11 mouse cellular contexts compared by ENCODE assay signal in genomic region chr6:42353180-42353579, GRCm38 (mm10). TPM values are rescaled to one million over a fixed set of nuclear protein-coding genes. Genes with fewer than 3 reads are reported as not detected.
DNase-seq lines count a peak whose midpoint lies in the region; ATAC-seq and TF ChIP-seq lines count a peak whose summit lies in the region.
"Had no signal": no experiment of that assay in that cellular context is flagged by ENCODE, and none has a peak within 500 bp of the region (broad histone marks: within the 10 kb centered on the region; RNA-seq: fewer than 3 reads in every experiment).

No protein-coding gene starts in this region.

- no peak for DNase-seq in lung, adult 2 months
- DNase-seq in lung, postnatal 14 days, result no peak
- DNase-seq in liver, result peak; percentile 38
- no peak for DNase-seq in urinary bladder, postnatal 25 days (ENCODE audit: low spot score)
- DNase-seq in kidney, postnatal 14 days, result no peak
- DNase-seq: cerebellum, adult 11 months; thymus, postnatal 25 days had no signal

- peaks cover 16% of the 10 kb centered on the region for H3K36me3 ChIP-seq in forebrain, embryonic 15.5 days

- H3K4me1 ChIP-seq in lung, adult 2 months (ENCODE audit: control insufficient read depth, insufficient read depth, low read length), result peaks cover 26% of the 10 kb centered on the region
- H3K4me1 ChIP-seq in embryonic fibroblast, embryonic 13.5 days (ENCODE audit: control insufficient read depth, insufficient read depth, low read length), result peaks cover 27% of the 10 kb centered on the region
- peaks cover 30% of the 10 kb centered on the region for H3K4me1 ChIP-seq in forebrain, embryonic 15.5 days

- peak; percentile 57 for ATAC-seq in neutrophil, adult 5-6 weeks (ENCODE audit: extremely low read depth, insufficient number of reproducible peaks, low FRiP score, poor library complexity, severe bottlenecking)
- ATAC-seq in forebrain, embryonic 15.5 days (replicated peaks), result no peak

- peak overlapping the region; percentile 3 for H3K4me3 ChIP-seq in lung, adult 2 months (replicated peaks; ENCODE audit: extremely low read depth, low read depth, low read length)
- peak overlapping the region; percentile 90 for H3K4me3 ChIP-seq in embryonic fibroblast, embryonic 13.5 days (ENCODE audit: insufficient read depth, low read length)
- no peak overlapping the region for H3K4me3 ChIP-seq in forebrain, embryonic 15.5 days

- peak overlapping the region; percentile 90 for H3K27ac ChIP-seq in embryonic fibroblast, embryonic 13.5 days (ENCODE audit: insufficient read depth, low read length)
- no peak overlapping the region for H3K27ac ChIP-seq in forebrain, embryonic 15.5 days (replicated peaks)

- no peak overlapping the region for H3K9ac ChIP-seq in forebrain, embryonic 15.5 days (replicated peaks)

- no peaks in the 10 kb centered on the region for H3K9me3 ChIP-seq in forebrain, embryonic 15.5 days

- TF ChIP-seq POLR2A in lung, adult 2 months (IDR thresholded peaks at IDR 0.05; ENCODE audit: borderline replicate concordance, extremely low read depth, low read depth, low read length), result 0 out of 2 replicates have a peak, but pooled peaks have one; percentile 7
- TF ChIP-seq POLR2A in embryonic fibroblast, embryonic 13.5 days (IDR thresholded peaks at IDR 0.05; ENCODE audit: low read depth, low read length), result no peak; the same call in 1 of the 2 replicates

- H3K27me3 ChIP-seq in forebrain, embryonic 15.5 days, result no peaks in the 10 kb centered on the region

- H3K4me2 ChIP-seq in forebrain, embryonic 15.5 days (replicated peaks), result no peak overlapping the region

- 34% methylated on average over 8 of the region's 8 CpGs for WGBS in lung, adult 2 months
- 91% methylated on average over 8 of the region's 8 CpGs for whole genome bisulfite sequencing in forebrain, embryonic 15.5 days

- no peak for TF ChIP-seq CTCF in lung, adult 2 months (IDR thresholded peaks at IDR 0.05; ENCODE audit: insufficient read depth, low read length)
- no peak for TF ChIP-seq CTCF in embryonic fibroblast, embryonic 13.5 days (IDR thresholded peaks at IDR 0.05; ENCODE audit: borderline replicate concordance, insufficient read depth, low read length)

RNA-seq across cellular contexts. Expression of gene Zyx, which starts 3.8 kb away (rescaled TPM):
- 311 and 352 TPM in 2 replicates for polyA plus RNA-seq in lung, adult 2 months (2012; rRNA removed)
- 250 and 305 TPM in 2 replicates for polyA plus RNA-seq in embryonic fibroblast, embryonic 13.5 days (2011; ENCODE audit: insufficient read length, low read depth, missing spikeins)
- 327 and 356 TPM in 2 replicates for total RNA-seq in neutrophil, adult 5-6 weeks (2017)
- 33.1 and 37.6 TPM in 2 replicates for polyA plus RNA-seq in forebrain, embryonic 15.5 days (2015; fragmentation: Nextera tagmentation; extraction: Ambion mirVana)

RNA-seq across cellular contexts. Expression of gene Epha1, which starts 19.9 kb away (rescaled TPM):
- polyA plus RNA-seq in lung, adult 2 months (2012; rRNA removed), result 22.4 and 26.7 TPM in 2 replicates
- polyA plus RNA-seq in embryonic fibroblast, embryonic 13.5 days (2011; ENCODE audit: insufficient read length, low read depth, missing spikeins), result 2.1 and 5.2 TPM in 2 replicates
- 1.2 and 2.5 TPM in 2 replicates for total RNA-seq in neutrophil, adult 5-6 weeks (2017)
- 0.14 and 0.20 TPM in 2 replicates for polyA plus RNA-seq in forebrain, embryonic 15.5 days (2015; fragmentation: Nextera tagmentation; extraction: Ambion mirVana)

RNA-seq across cellular contexts. Expression of gene Fam131b, which starts 28.7 kb away (rescaled TPM):
- polyA plus RNA-seq in lung, adult 2 months (2012; rRNA removed), result 0.42 and 0.45 TPM in 2 replicates
- 5.7 and 6.7 TPM in 2 replicates for polyA plus RNA-seq in embryonic fibroblast, embryonic 13.5 days (2011; ENCODE audit: insufficient read length, low read depth, missing spikeins)
- 0.12 TPM in 1 of 2 replicates, not detected in the other for total RNA-seq in neutrophil, adult 5-6 weeks (2017)
- 5.4 and 6.2 TPM in 2 replicates for polyA plus RNA-seq in forebrain, embryonic 15.5 days (2015; fragmentation: Nextera tagmentation; extraction: Ambion mirVana)

RNA-seq across cellular contexts. Expression of gene Tas2r143, which starts 46.9 kb away (rescaled TPM):
- 0.63 and 0.92 TPM in 2 replicates for polyA plus RNA-seq in lung, adult 2 months (2012; rRNA removed)
- polyA plus RNA-seq in embryonic fibroblast, embryonic 13.5 days (2011; ENCODE audit: insufficient read length, low read depth, missing spikeins), result not detected in 2 replicates
- 7.2 and 12.5 TPM in 2 replicates for total RNA-seq in neutrophil, adult 5-6 weeks (2017)
- polyA plus RNA-seq in forebrain, embryonic 15.5 days (2015; fragmentation: Nextera tagmentation; extraction: Ambion mirVana), result not detected in 2 replicates

RNA-seq across cellular contexts. Expression of gene Tas2r135, which starts 52.1 kb away (rescaled TPM):
- 0.50 TPM in 1 of 2 replicates, not detected in the other for polyA plus RNA-seq in lung, adult 2 months (2012; rRNA removed)
- polyA plus RNA-seq in embryonic fibroblast, embryonic 13.5 days (2011; ENCODE audit: insufficient read length, low read depth, missing spikeins), result not detected in 2 replicates
- total RNA-seq in neutrophil, adult 5-6 weeks (2017), result 7.4 and 12.2 TPM in 2 replicates
- not detected in 2 replicates for polyA plus RNA-seq in forebrain, embryonic 15.5 days (2015; fragmentation: Nextera tagmentation; extraction: Ambion mirVana)
- polyA plus RNA-seq: large intestine, adult 2 months had no signal
